Mouse (Mus musculus): ENCODE measurements around the gene Nolc1.

GRCm38 (mm10) chr19:46055752-46056387, 19.8 kb upstream of the Nolc1 start:
- TF ChIP-seq CTCF (IDR thresholded peaks at IDR 0.05; ENCODE audit: control insufficient read depth, insufficient read depth, insufficient read length) (no peak), MAX (IDR thresholded peaks at IDR 0.05) (no peak), MYOG (IDR thresholded peaks at IDR 0.05; ENCODE audit: control insufficient read depth, extremely low read depth, insufficient read length) (no peak), USF1 (IDR thresholded peaks at IDR 0.05; ENCODE audit: low read depth) (no peak), MYOD1 (IDR thresholded peaks at IDR 0.05; ENCODE audit: control insufficient read depth, insufficient read length, low read depth) (no peak), CEBPB (IDR thresholded peaks at IDR 0.05; ENCODE audit: low read depth) (no peak)
